Mouse (Mus musculus): ENCODE measurements around the gene Pi4kb. TPM values are rescaled to one million over a fixed set of nuclear protein-coding genes. Genes with fewer than 3 reads are reported as not detected.
"Not testable (repeated sequence)": the region's sequence is repeated elsewhere in the genome, so short reads cannot be mapped to it uniquely, and the experiment has no call there.

Gene Pi4kb
- total RNA-seq, 2 experiments from 2014 or later, result 27.9 to 35.5 TPM

DNA sequence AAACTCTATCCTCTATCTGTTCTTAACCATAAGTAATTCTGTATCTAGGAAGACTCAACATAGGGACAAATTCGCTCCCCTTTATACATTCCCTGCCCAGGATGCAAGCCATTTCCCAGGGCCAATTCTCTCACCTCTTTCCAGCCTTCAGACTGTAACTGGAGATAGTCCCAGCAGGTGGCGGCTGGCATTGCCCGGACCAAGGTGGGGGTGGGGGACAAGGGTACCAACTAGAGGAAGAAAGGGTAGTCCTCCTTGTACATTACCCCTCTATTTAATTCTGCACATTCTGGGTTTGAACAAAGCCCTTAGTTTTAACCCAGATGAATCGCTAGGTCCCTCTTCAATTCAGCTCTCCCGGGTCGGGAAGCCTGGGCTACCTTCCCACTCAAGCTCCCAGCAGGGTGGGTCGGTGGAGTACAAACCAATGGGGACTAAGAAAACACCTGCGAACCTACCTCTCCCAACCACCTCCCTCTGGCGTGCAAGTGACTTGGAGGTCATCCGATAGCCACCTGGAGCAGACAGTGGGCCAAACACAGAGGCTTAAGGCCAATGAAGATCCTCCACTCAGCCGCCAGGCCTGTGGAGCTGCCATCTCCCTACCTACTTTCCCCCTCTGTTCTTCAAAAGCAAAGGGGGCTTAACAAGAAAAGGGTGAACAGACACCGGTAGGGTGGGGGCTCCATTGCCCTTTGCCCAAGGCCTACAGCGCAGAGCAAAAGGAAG lies 39.3 kb downstream of the Pi4kb start:
- ATAC-seq (replicated peaks; ENCODE audit: low FRiP score, low TSS enrichment, poor library complexity, severe bottlenecking), result no peak

- peak; percentile 31 for ATAC-seq (replicated peaks; ENCODE audit: low FRiP score, low TSS enrichment, poor library complexity, severe bottlenecking)
Measured at GRCm38 (mm10) chr3:95014428-95015151, 40.1 kb downstream of the Pi4kb start.

DNA sequence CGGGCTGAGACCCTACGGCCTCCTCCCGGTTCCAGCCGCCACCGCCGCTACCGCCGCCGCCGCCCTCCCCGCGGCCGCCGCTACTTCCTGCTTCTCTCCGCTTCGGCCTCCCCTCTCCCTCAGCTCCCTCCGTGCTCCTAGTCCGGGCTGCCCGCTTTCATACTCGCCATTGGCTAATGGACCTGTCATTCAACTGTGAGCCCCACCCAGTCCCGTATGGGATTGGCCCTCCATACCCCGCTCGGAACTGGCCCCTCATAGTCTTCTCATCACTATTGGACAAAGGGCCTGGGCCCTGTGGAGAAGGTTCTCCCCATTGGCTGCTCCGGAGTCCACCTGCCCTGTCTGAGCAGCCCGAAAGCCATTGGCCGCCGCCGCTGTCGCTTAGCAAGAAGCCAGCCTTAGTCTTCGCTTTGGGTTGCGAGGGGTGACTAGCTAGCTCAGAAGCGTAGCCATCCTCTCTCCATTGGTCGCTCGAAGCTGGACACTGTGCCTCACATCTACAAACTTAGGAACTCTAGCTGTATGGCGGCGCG lies 40.9 kb downstream of the Pi4kb start, which contains the start of gene Zfp687:
Zfp687 (minus strand) TSS at position 112 of the 536 bp plus-strand sequence.
- peak; percentile 85 for ATAC-seq (replicated peaks; ENCODE audit: low FRiP score, low TSS enrichment, poor library complexity, severe bottlenecking)

DNA sequence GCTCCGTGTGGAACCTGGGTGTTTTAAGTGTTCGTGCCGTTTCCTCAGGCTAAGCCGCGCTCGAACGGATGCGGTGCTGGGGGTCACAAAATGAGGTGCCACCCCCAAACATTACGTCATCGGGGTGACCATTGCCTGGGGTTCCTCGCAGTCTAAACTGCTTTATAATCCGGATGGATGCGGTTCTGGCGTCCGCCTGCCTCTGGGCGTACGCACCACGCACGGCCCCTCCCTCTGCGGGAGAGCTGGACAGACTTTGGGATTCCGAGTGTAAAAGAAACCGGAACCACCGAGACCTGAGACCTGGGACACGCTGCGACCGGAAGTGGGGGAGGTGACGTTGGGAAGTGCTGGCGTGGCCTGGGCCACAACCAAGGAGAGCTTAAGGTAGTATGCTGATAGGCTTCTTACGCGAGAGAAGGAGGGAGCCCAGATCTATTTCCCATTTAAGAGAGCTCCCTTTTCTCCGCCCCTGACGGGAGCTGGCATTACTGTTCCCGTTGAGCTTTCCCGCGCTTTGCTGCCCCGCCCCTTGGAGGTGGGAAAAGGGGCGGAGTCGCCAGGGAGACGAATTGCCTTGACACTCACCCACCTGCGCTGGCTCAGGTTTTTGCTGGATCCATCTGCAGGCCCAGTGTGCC lies 41.5 kb downstream of the Pi4kb start:
- peak; percentile 73 for ATAC-seq (replicated peaks; ENCODE audit: low FRiP score, low TSS enrichment, poor library complexity, severe bottlenecking)

GRCm38 (mm10) chr3:95016532-95017056 lies 42.1 kb downstream of the Pi4kb start:
- ATAC-seq (replicated peaks; ENCODE audit: low FRiP score, low TSS enrichment, poor library complexity, severe bottlenecking), result no peak

GRCm38 (mm10) chr3:95018741-95019140 lies 44.2 kb downstream of the Pi4kb start:
- no peak for ATAC-seq (replicated peaks; ENCODE audit: low FRiP score, low TSS enrichment, poor library complexity, severe bottlenecking)

GRCm38 (mm10) chr3:95020956-95021355 lies 46.4 kb downstream of the Pi4kb start:
- ATAC-seq (replicated peaks; ENCODE audit: low FRiP score, low TSS enrichment, poor library complexity, severe bottlenecking), result not testable (repeated sequence)

DNA sequence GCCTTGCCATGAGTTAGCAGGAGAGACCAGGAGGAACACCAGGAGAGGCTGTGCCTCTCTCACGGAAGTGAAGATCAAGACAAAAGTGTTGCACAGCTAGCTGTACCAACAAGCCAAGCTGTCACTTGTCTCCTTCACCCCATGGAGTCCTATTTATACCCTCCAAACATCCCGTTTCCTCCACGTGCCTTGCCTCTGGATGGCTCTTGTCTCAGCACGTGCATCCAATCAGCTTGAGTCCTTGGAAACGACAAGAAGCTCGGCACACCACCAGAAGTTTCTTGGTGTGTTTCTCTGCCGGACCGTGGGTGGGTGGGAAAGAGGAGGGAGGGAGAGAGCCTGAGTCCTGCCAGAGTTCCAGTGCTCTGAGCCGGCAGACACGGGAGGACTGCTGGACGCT lies 50.0 kb downstream of the Pi4kb start:
- ATAC-seq (replicated peaks; ENCODE audit: low FRiP score, low TSS enrichment, poor library complexity, severe bottlenecking), result no peak

DNA sequence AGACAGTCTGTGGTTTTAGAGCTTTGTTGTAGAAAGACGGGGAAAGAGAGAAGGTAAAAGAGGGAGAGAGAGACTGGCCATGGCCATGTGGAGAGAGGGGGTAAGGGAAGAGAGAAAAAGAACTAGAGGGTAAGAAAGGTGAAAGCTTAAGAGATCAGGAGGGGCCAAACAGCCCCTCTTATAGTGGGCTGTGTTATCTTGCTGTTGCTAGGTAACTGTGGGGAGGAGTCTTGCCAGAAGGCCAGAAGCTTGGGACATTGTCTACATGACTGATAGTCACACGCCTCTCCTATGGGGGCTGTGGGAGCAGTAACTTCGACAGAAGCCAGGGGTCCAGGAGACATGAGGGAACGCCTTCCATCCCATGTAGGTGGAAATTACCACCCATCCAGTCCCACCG lies 50.7 kb downstream of the Pi4kb start:
- no peak for ATAC-seq (replicated peaks; ENCODE audit: low FRiP score, low TSS enrichment, poor library complexity, severe bottlenecking)

GRCm38 (mm10) chr3:95027057-95027645 lies 52.6 kb downstream of the Pi4kb start:
- ATAC-seq (replicated peaks; ENCODE audit: low FRiP score, low TSS enrichment, poor library complexity, severe bottlenecking), result 0 out of 2 replicates have a peak, but pooled peaks have one; percentile 34

GRCm38 (mm10) chr3:95027701-95028100 lies 53.2 kb downstream of the Pi4kb start:
- ATAC-seq (replicated peaks; ENCODE audit: low FRiP score, low TSS enrichment, poor library complexity, severe bottlenecking), result peak; percentile 55; the same call in 1 of the 2 replicates

- ATAC-seq (replicated peaks; ENCODE audit: low FRiP score, low TSS enrichment, poor library complexity, severe bottlenecking), result no peak
Measured at GRCm38 (mm10) chr3:95028603-95029002, 54.1 kb downstream of the Pi4kb start.

GRCm38 (mm10) chr3:95029291-95029827 lies 54.8 kb downstream of the Pi4kb start:
- not testable (repeated sequence) for ATAC-seq (replicated peaks; ENCODE audit: low FRiP score, low TSS enrichment, poor library complexity, severe bottlenecking)

DNA sequence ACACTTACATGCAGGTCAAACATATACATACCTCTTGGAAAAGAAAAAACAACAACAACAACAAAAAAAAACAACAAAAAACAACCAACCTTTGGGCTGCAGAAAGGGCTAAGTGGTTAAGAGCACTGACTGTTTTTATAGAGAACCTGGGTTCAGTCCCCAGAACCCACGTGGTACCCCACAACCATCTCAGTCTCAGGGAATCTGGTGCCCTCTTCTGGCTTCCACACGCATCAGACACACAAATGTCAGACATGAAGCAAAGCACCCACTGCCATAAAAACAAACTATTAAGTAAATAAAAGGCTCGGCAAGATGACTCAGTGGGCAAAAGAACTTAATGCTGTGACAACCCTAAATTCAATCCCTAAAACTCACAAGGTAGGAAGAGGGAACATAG lies 55.4 kb downstream of the Pi4kb start:
- ATAC-seq (replicated peaks; ENCODE audit: low FRiP score, low TSS enrichment, poor library complexity, severe bottlenecking), result no peak

DNA sequence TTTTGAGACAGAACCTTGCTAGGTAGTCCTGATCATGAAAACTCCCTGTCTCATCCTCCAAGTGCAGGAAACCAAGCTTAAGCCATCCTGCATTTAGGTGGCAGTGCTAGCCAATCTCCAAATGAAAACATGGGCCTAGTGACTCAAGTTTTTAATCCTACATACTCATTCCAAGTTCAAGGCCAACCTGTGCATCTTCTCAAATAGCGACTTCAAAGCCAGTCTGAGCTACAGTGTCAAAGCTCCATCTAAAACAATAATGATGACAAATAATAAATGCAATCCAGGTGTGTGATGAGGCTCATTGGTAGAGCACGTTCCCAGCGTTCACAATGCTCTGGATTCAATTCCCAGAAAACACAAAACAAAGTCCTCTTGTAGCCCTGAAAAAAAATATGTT lies 67.1 kb downstream of the Pi4kb start:
- no peak for ATAC-seq (replicated peaks; ENCODE audit: low FRiP score, low TSS enrichment, poor library complexity, severe bottlenecking)

DNA sequence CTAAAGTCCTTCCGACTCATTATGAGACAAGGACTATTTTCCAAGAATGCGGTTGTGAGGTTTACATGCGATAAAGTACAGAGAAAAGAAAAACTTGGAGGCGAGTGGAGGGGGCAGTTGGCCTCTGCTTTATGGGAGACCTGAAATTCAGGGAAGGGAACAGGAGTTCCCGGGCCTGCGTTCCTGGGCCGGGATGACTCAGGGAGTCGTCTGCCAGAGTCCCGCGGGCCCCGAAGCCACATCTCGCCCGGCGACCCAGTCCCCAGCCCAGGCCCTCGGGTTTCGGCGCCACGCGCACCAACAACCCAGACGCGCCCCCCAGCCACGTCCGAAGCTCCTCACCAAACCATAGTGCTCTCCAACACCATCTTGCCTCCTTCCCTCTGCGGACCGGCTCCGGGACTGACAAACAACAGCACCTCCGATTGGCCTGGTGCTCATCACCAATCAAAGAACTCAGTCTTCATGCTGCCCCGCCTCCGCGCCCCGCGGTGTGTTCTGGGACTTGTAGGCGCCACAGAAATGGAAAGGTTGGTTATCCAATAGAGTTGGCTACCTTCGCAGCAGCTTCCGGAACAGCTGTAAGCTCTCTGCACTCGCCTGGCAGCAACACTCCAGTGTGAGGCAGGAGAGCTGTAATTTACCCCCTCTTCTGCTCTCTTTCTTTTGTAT lies 67.8 kb downstream of the Pi4kb start, which contains the start of gene Psmd4:
Psmd4 (minus strand) TSS at position 449 of the 672 bp plus-strand sequence.
- peak; percentile 98 for ATAC-seq (replicated peaks; ENCODE audit: low FRiP score, low TSS enrichment, poor library complexity, severe bottlenecking)

- peak; percentile 23; the same call in 1 of the 2 replicates for ATAC-seq (replicated peaks; ENCODE audit: low FRiP score, low TSS enrichment, poor library complexity, severe bottlenecking)
Measured at GRCm38 (mm10) chr3:95042838-95043229, 68.3 kb downstream of the Pi4kb start.

DNA sequence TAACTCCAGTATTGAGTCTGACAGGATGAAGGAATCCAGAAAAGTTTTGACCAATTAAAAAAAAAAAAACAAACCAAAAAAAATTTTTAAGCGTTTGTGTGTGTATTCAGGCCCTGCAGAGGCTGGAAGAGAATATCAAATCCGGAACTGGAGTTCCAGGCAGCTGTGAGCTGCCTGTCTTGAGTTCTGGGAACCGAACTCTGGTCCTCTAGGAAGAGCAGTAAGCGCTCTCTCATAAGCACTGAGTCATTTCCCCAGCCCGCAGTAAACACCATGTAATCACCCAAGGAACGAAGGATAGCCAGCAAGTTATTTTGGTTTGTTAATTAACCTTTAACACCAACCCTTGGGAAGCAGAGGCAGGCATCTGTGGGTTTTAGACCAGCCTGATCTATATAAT lies 68.7 kb downstream of the Pi4kb start:
- ATAC-seq (replicated peaks; ENCODE audit: low FRiP score, low TSS enrichment, poor library complexity, severe bottlenecking), result no peak
